Mouse (Mus musculus) CD8-positive naive resting alpha-beta T cell, adult 57 days (primary cell): ENCODE measurements around the gene Mbd4. TPM values are rescaled to one million over a fixed set of nuclear protein-coding genes. Genes with fewer than 3 reads are reported as not detected.

Source experiments
- total RNA-seq: library from RNA; stranded (reverse); gene quantifications from one replicate; pipeline ENCODE4 v1.2.4, GENCODE M21; 2023

Gene Mbd4
- total RNA-seq, result 8.5 TPM

DNA sequence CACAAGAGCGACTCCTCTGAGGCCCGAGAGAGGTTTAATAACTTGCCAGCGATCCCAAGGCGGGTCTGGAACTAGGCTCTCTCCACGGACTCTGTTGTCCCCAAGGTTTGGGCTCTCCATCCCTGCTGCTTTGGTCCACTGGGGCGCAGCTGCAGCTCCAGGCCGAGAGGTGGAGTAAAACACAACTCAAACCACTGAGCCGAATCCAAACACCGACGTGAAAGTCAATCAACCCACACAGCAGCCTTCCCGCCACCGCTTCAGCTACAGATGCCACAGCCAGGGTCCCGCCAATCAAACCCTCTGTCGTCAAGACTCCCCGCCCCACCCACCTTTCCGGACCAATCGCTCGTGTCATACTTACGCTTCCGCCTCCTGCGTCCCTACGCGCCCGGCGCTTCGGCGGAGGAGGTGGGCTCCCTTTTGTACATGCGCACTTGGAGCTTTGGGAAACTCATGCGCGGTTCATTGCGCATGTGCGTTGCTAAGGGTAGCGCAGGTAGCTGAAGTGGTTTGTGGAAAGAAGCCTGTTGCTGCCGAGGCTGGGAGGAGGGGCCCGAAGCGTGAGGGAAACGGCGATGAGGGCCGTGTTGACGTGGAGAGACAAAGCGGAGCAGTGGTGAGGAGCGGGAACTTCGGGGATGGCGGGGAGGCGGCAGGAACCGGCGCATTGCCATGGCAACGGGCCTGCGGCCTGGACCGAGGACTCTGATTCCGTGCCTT lies at the start of gene Mbd4, which contains the start of gene Ift122:
Mbd4 (minus strand) TSS at position 281 of the 723 bp plus-strand sequence.
Ift122 (plus strand) TSS at position 380 of the 723 bp plus-strand sequence.

DNA sequence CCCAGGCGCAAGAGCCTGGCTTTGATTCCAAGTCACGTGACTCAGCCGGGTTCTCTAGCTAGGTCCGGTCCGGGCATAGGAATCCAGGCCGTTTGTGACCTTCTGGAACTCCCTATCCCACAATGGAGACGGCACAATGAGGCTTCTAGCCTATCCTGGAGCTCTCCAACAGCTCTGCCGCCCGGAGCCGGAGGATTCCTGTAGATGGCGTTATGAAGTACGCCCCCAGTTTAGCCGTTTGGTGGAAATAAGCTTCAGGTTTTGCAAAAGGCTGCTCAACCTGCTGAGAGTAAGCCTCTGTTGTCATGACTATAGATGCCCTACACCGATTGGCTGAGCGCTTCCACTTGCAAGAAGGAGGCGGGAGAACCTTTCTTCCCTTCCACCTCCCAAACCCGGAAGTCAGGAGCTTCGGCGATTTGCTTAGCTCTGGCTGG lies 15.0 kb downstream of the Mbd4 start, which contains the start of gene Efcab12:
Efcab12 (minus strand) TSS at position 252 of the 437 bp plus-strand sequence.

GRCm38 (mm10) chr6:115808488-115809231 lies 44.5 kb downstream of the Mbd4 start, which contains the start of gene Rpl32:
Gene Rpl32, minus strand, starts transcription at chr6:115808747.

Other genes starting within 250 kb of the Mbd4 start
- gene Raf1, start 176.7 kb downstream of the Mbd4 start, total RNA-seq, result 149 TPM
- gene Tmem40, start 91.0 kb downstream of the Mbd4 start, total RNA-seq, result not detected
- gene Cand2, start 78.8 kb downstream of the Mbd4 start, total RNA-seq, result 5.6 TPM
- gene Rpl32, start 44.6 kb downstream of the Mbd4 start, total RNA-seq, result 3,642 TPM
- 0.52 TPM for gene Efcab12, start 15.0 kb downstream of the Mbd4 start, total RNA-seq
- 2.8 TPM for gene Ift122, start 99 bp upstream of the Mbd4 start, total RNA-seq
- gene Rho, start 78.4 kb upstream of the Mbd4 start, total RNA-seq, result not detected
- gene H1foo, start 91.6 kb upstream of the Mbd4 start, total RNA-seq, result not detected
- gene Plxnd1, start 141.6 kb upstream of the Mbd4 start, total RNA-seq, result 13.2 TPM